Mouse (Mus musculus): ENCODE results near the gene Ogdh. TPM values are rescaled to one million over a fixed set of nuclear protein-coding genes. Genes with fewer than 3 reads are reported as not detected.
A peak's percentile ranks its signal among the peaks of the same experiment; 100 is the strongest.

Ogdh gene
- polyA plus RNA-seq, 2 experiments: 41.8 to 60.6 TPM

DNA sequence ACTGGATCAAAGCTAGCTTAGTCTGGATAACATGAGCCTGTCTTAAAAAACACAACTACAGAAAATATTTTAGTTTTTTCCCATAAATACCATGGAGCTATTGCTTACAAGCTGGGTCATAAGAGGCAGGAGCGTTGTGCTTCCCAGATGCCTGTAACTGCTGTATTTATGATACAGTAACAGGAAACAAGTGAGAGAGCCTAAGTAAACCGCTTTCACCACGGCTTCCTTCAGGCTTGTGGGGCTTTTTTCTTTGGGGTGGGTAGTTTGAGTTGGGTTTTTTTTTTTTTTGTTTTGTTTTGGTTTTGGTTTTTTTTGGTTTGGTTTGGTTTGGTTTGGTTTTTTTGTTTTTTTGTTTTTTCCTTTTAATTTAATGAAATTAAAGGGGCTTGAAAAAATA lies 41.2 kb downstream of the Ogdh start:
- no peaks in the 10 kb centered on the region for H3K4me1 ChIP-seq (replicated peaks; ENCODE audit: control insufficient read depth in 2 of 2, insufficient read depth in 2 of 2, low read length in 1 of 2)
- 26% methylated on average over 3 of the region's 3 CpGs for WGBS (ENCODE audit: insufficient replicate concordance)
- no peak overlapping the region for H3K27ac ChIP-seq
- H3K4me3 ChIP-seq (ENCODE audit: insufficient read depth in 1 of 2, low read depth in 2 of 2, low read length in 2 of 2): no peak overlapping the region
- H3K36me3 ChIP-seq (replicated peaks; ENCODE audit: control insufficient read depth, insufficient read depth, low read depth): peaks cover 24% of the 10 kb centered on the region
- no peak overlapping the region for H3K4me2 ChIP-seq (ENCODE audit: low read depth)
- TF ChIP-seq EP300 (IDR thresholded peaks at IDR 0.05; ENCODE audit: low read depth) (no peak), CTCF (IDR thresholded peaks at IDR 0.05; ENCODE audit: low read depth) (no peak)
- no peak overlapping the region for H3K9ac ChIP-seq (replicated peaks)
- DNase-seq (ENCODE audit: low read depth in 3 of 3, low spot score in 3 of 3): no peak
- no peaks in the 10 kb centered on the region for H3K27me3 ChIP-seq (ENCODE audit: control insufficient read depth, insufficient read depth, low read length)
- H3K9me3 ChIP-seq (ENCODE audit: control insufficient read depth, low read length): no peaks in the 10 kb centered on the region
- ATAC-seq (ENCODE audit: insufficient read depth): no peak

DNA sequence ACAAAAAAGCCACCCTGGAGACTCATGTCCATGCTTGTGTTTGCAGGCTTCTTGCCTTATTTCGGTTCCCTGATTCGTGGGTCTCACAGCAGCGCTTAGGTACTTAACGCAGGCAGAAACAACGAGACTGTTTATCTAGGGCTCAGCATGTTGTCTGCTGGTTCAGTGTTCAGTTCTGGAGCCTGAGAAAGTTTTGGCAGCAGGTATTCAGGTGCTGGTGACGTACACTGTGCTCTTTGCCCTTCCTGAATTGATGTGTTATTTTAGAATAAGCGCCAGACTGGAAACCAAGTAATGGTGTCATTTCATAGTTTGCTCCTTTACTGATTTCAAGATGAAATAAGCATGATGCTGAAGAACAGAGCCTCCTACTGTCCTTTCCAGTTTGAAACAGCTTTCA lies 42.0 kb downstream of the Ogdh start:
- no peak for ATAC-seq (ENCODE audit: insufficient read depth)
- DNase-seq (ENCODE audit: low read depth in 3 of 3, low spot score in 3 of 3): no peak
- WGBS (ENCODE audit: insufficient replicate concordance): 76% methylated on average over 7 of the region's 7 CpGs

DNA sequence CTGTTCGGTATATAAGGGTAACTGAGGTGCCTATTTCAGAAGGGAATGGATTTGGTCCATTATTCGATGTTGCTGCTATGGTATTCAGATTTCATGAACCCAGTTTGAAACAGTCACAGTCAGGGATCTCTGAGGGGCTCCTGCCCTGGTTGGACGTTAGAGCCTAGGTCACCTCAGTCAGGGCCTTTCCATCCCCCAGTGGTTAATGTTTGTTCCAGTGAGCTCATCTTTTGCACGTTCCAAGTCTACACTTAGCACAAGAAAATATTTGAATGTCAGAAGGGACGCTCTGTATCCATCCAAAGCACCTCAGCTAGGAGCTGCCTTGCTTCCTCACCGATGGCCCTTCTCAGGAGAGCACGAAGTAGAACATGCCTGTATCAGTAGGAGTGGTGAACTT lies 43.9 kb downstream of the Ogdh start:
- no peak overlapping the region for H3K4me2 ChIP-seq (ENCODE audit: low read depth)
- peaks cover 49% of the 10 kb centered on the region for H3K36me3 ChIP-seq (replicated peaks; ENCODE audit: control insufficient read depth, insufficient read depth, low read depth)
- no peaks in the 10 kb centered on the region for H3K4me1 ChIP-seq (replicated peaks; ENCODE audit: control insufficient read depth in 2 of 2, insufficient read depth in 2 of 2, low read length in 1 of 2)
- WGBS (ENCODE audit: insufficient replicate concordance): 82% methylated on average over 7 of the region's 7 CpGs
- H3K27me3 ChIP-seq (ENCODE audit: control insufficient read depth, insufficient read depth, low read length): no peaks in the 10 kb centered on the region
- no peak overlapping the region for H3K27ac ChIP-seq
- TF ChIP-seq CTCF (IDR thresholded peaks at IDR 0.05; ENCODE audit: low read depth) (no peak), EP300 (IDR thresholded peaks at IDR 0.05; ENCODE audit: low read depth) (no peak)
- no peaks in the 10 kb centered on the region for H3K9me3 ChIP-seq (ENCODE audit: control insufficient read depth, low read length)
- H3K9ac ChIP-seq (replicated peaks): no peak overlapping the region
- ATAC-seq (ENCODE audit: insufficient read depth) (no peak), DNase-seq (ENCODE audit: low read depth in 3 of 3, low spot score in 3 of 3) (no peak)
- no peak overlapping the region for H3K4me3 ChIP-seq (ENCODE audit: insufficient read depth in 1 of 2, low read depth in 2 of 2, low read length in 2 of 2)

More for the DNA sequence above, 42.0 kb downstream of the Ogdh start:
- Histone ChIP-seq H3K9me3 (ENCODE audit: control insufficient read depth, low read length) (no peaks in the 10 kb centered on the region), H3K9ac (replicated peaks) (no peak overlapping the region), H3K27ac (no peak overlapping the region), H3K27me3 (ENCODE audit: control insufficient read depth, insufficient read depth, low read length) (no peaks in the 10 kb centered on the region), H3K36me3 (replicated peaks; ENCODE audit: control insufficient read depth, insufficient read depth, low read depth) (peaks cover 30% of the 10 kb centered on the region), H3K4me3 (ENCODE audit: insufficient read depth in 1 of 2, low read depth in 2 of 2, low read length in 2 of 2) (no peak overlapping the region), H3K4me2 (ENCODE audit: low read depth) (no peak overlapping the region), H3K4me1 (replicated peaks; ENCODE audit: control insufficient read depth in 2 of 2, insufficient read depth in 2 of 2, low read length in 1 of 2) (no peaks in the 10 kb centered on the region)
- no peak for TF ChIP-seq CTCF (IDR thresholded peaks at IDR 0.05; ENCODE audit: low read depth)
- TF ChIP-seq EP300 (IDR thresholded peaks at IDR 0.05; ENCODE audit: low read depth): no peak

DNA sequence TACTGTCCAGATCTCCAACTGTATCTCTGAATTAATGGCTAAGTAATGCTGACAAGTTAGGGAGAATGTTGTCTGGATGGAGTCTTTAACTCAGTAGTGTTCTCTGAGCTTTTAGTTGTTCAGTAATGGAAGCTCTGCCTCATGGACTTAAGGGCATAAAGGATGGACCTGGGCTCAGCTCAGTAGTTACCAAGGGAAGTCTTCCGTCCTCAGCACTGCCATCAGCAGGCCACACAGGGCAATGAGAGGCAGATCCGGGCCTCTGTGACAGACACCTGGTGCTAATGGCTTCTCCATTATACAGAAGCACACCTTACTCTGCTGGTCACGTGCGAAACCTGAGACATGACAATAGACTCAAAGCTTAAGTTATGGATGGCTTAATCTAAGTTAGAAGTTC lies 45.3 kb downstream of the Ogdh start:
- Histone ChIP-seq H3K27ac (no peak overlapping the region), H3K9ac (replicated peaks) (no peak overlapping the region), H3K36me3 (replicated peaks; ENCODE audit: control insufficient read depth, insufficient read depth, low read depth) (peaks cover 56% of the 10 kb centered on the region), H3K4me2 (ENCODE audit: low read depth) (no peak overlapping the region), H3K4me1 (replicated peaks; ENCODE audit: control insufficient read depth in 2 of 2, insufficient read depth in 2 of 2, low read length in 1 of 2) (no peaks in the 10 kb centered on the region), H3K9me3 (ENCODE audit: control insufficient read depth, low read length) (no peaks in the 10 kb centered on the region), H3K27me3 (ENCODE audit: control insufficient read depth, insufficient read depth, low read length) (no peaks in the 10 kb centered on the region), H3K4me3 (ENCODE audit: insufficient read depth in 1 of 2, low read depth in 2 of 2, low read length in 2 of 2) (no peak overlapping the region)
- no peak for TF ChIP-seq EP300 (IDR thresholded peaks at IDR 0.05; ENCODE audit: low read depth)
- TF ChIP-seq CTCF (IDR thresholded peaks at IDR 0.05; ENCODE audit: low read depth): peak; percentile 32; the same call in 1 of the 2 replicates
- 78% methylated on average over 4 of the region's 4 CpGs for WGBS (ENCODE audit: insufficient replicate concordance)
- ATAC-seq (ENCODE audit: insufficient read depth) (no peak), DNase-seq (ENCODE audit: low read depth in 3 of 3, low spot score in 3 of 3) (no peak)

DNA sequence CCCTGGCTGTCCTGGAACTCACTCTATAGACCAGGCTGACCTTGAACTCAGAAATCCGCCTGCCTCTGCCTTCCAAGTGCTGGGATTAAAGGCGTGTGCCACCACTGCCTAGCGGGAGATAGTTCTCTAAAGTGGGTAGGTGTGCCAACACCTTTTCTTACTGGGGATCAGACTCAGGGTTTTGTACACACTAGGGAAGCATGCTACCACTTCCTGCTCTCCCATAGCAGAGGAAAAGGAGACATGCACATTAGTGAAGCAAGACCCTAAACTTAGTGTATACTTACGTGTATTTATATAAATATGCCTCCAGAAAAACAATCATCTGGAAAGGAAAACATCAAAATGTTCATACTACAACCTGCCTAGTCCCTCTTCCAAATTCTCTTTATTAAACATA lies 54.5 kb downstream of the Ogdh start:
- no peak overlapping the region for H3K9ac ChIP-seq (replicated peaks)
- ATAC-seq (ENCODE audit: insufficient read depth) (no peak), DNase-seq (ENCODE audit: low read depth in 3 of 3, low spot score in 3 of 3) (no peak)
- H3K27ac ChIP-seq: no peak overlapping the region
- no peak overlapping the region for H3K4me3 ChIP-seq (ENCODE audit: insufficient read depth in 1 of 2, low read depth in 2 of 2, low read length in 2 of 2)
- H3K4me1 ChIP-seq (replicated peaks; ENCODE audit: control insufficient read depth in 2 of 2, insufficient read depth in 2 of 2, low read length in 1 of 2): no peaks in the 10 kb centered on the region
- 83% methylated on average over 4 of the region's 4 CpGs for WGBS (ENCODE audit: insufficient replicate concordance)
- H3K9me3 ChIP-seq (ENCODE audit: control insufficient read depth, low read length): no peaks in the 10 kb centered on the region
- H3K27me3 ChIP-seq (ENCODE audit: control insufficient read depth, insufficient read depth, low read length): no peaks in the 10 kb centered on the region
- no peak overlapping the region for H3K4me2 ChIP-seq (ENCODE audit: low read depth)
- TF ChIP-seq EP300 (IDR thresholded peaks at IDR 0.05; ENCODE audit: low read depth): no peak
- no peak for TF ChIP-seq CTCF (IDR thresholded peaks at IDR 0.05; ENCODE audit: low read depth)
- peaks cover 96% of the 10 kb centered on the region for H3K36me3 ChIP-seq (replicated peaks; ENCODE audit: control insufficient read depth, insufficient read depth, low read depth)
